Mouse (Mus musculus) neural tube, embryonic 12.5 days (tissue): ENCODE results near the gene Fgfr2. TPM values are rescaled to one million over a fixed set of nuclear protein-coding genes. Genes with fewer than 3 reads are reported as not detected.

ENCODE experiments used
- ATAC-seq: fragments of 200-750 bp; cut with Nextera tagmentation; 2 replicates; pipeline ENCODE4 v1.8.0; 2017; ENCODE audit warnings: low read depth, mild to moderate bottlenecking, moderate TSS enrichment, moderate library complexity; ENCODE audit not compliant: low FRiP score
- H3K27ac ChIP-seq: fragments of 300-500 bp; sonication (generic); 2 replicates; pipeline ENCODE4 v1.5.1; 2016
- H3K27me3 ChIP-seq: fragments of 300-500 bp; sonication (generic); replicated peaks from 2 replicates; pipeline ENCODE4 v1.6.1; 2016; ENCODE audit warnings: mild to moderate bottlenecking
- H3K36me3 ChIP-seq: fragments of 300-500 bp; sonication (generic); 2 replicates; pipeline ENCODE4 v1.6.1; 2016; ENCODE audit warnings: mild to moderate bottlenecking
- H3K4me1 ChIP-seq: fragments of 300-500 bp; sonication (generic); 2 replicates; pipeline ENCODE4 v1.6.1; 2016
- H3K4me2 ChIP-seq: fragments of 300-500 bp; sonication (generic); replicated peaks from 2 replicates; pipeline ENCODE4 v1.6.1; 2016; ENCODE audit warnings: mild to moderate bottlenecking
- H3K4me3 ChIP-seq: fragments of 300-500 bp; sonication (generic); 2 replicates; pipeline ENCODE4 v1.5.1; 2016
- H3K9ac ChIP-seq: fragments of 300-500 bp; sonication (generic); 2 replicates; pipeline ENCODE4 v1.6.1; 2016; ENCODE audit warnings: mild to moderate bottlenecking
- H3K9me3 ChIP-seq: fragments of 300-500 bp; sonication (generic); 2 replicates; pipeline ENCODE4 v1.6.1; 2016; ENCODE audit warnings: mild to moderate bottlenecking
- WGBS: fragments of 180-500 bp; shearing (Covaris S2); methylation state at CpG from one replicate; pipeline ENCODE4 v1.1.7; 2016; 5-methylcytosine and 5-hydroxymethylcytosine counted together
- polyA plus RNA-seq: library from polyadenylated mRNA; unstranded; fragments of >200 nt; fragmentation: Nextera tagmentation; extraction: Ambion mirVana; gene quantifications from 2 replicates; pipeline ENCODE4 v1.2.1, GENCODE M21; 2016

Fgfr2 gene
- polyA plus RNA-seq, 1 experiment from 2014 or later: 65.0 TPM

- Histone ChIP-seq H3K9ac (no peak overlapping the region), H3K36me3 (peaks cover 40% of the 10 kb centered on the region), H3K4me2 (no peak overlapping the region), H3K4me1 (peaks cover 53% of the 10 kb centered on the region), H3K27ac (peak overlapping the region; percentile 72), H3K4me3 (no peak overlapping the region), H3K9me3 (no peaks in the 10 kb centered on the region), H3K27me3 (no peaks in the 10 kb centered on the region)
- peak; percentile 87 for ATAC-seq
- 15% methylated on average over 6 of the region's 6 CpGs for WGBS
Observed at GRCm38 (mm10) chr7:132263186-132263585, 860.0 kb downstream of the Fgfr2 start.

GRCm38 (mm10) chr7:132262696-132263095, 860.5 kb downstream of the Fgfr2 start:
- H3K36me3 ChIP-seq: peaks cover 38% of the 10 kb centered on the region
- WGBS: 10% methylated on average over 6 of the region's 6 CpGs
- peaks cover 58% of the 10 kb centered on the region for H3K4me1 ChIP-seq

GRCm38 (mm10) chr7:132261885-132262284, 861.3 kb downstream of the Fgfr2 start:
- Histone ChIP-seq H3K4me1 (peaks cover 60% of the 10 kb centered on the region), H3K4me2 (no peak overlapping the region), H3K36me3 (peaks cover 33% of the 10 kb centered on the region), H3K9me3 (no peaks in the 10 kb centered on the region), H3K9ac (no peak overlapping the region), H3K4me3 (no peak overlapping the region), H3K27ac (no peak overlapping the region), H3K27me3 (no peaks in the 10 kb centered on the region)
- WGBS: 62% methylated on average over 3 of the region's 3 CpGs
- ATAC-seq: no peak

More at GRCm38 (mm10) chr7:132262696-132263095, 860.5 kb downstream of the Fgfr2 start:
- H3K27me3 ChIP-seq: no peaks in the 10 kb centered on the region
- peak; percentile 76 for ATAC-seq
- no peaks in the 10 kb centered on the region for H3K9me3 ChIP-seq
- H3K4me3 ChIP-seq: no peak overlapping the region
- no peak overlapping the region for H3K4me2 ChIP-seq
- H3K9ac ChIP-seq: no peak overlapping the region
- peak overlapping the region; percentile 72 for H3K27ac ChIP-seq

GRCm38 (mm10) chr7:132260632-132261031, 862.5 kb downstream of the Fgfr2 start:
- Histone ChIP-seq H3K27ac (no peak overlapping the region), H3K36me3 (peaks cover 26% of the 10 kb centered on the region; the same call in 1 of the 2 replicates), H3K9me3 (no peaks in the 10 kb centered on the region), H3K9ac (no peak overlapping the region), H3K4me1 (peaks cover 60% of the 10 kb centered on the region), H3K4me3 (no peak overlapping the region), H3K4me2 (no peak overlapping the region), H3K27me3 (no peaks in the 10 kb centered on the region)
- WGBS: 76% methylated on average over 5 of the region's 5 CpGs
- ATAC-seq: no peak

GRCm38 (mm10) chr7:132258817-132259216, 864.3 kb downstream of the Fgfr2 start:
- Histone ChIP-seq H3K27ac (0 out of 2 replicates have a peak overlapping the region, but pooled peaks have one; percentile 34), H3K4me3 (no peak overlapping the region), H3K4me1 (peaks cover 58% of the 10 kb centered on the region), H3K9me3 (no peaks in the 10 kb centered on the region), H3K4me2 (no peak overlapping the region), H3K9ac (no peak overlapping the region), H3K36me3 (peaks cover 17% of the 10 kb centered on the region; the same call in 1 of the 2 replicates), H3K27me3 (no peaks in the 10 kb centered on the region)
- ATAC-seq: no peak
- WGBS: 45% methylated on average over 7 of the region's 7 CpGs

- WGBS: 48% methylated on average over 5 of the region's 5 CpGs
- no peak overlapping the region for H3K27ac ChIP-seq
- no peak for ATAC-seq
Observed at GRCm38 (mm10) chr7:132258216-132258615, 864.9 kb downstream of the Fgfr2 start.

GRCm38 (mm10) chr7:132253513-132253912, 869.6 kb downstream of the Fgfr2 start:
- Histone ChIP-seq H3K4me1 (peaks cover 31% of the 10 kb centered on the region), H3K36me3 (peaks cover 5% of the 10 kb centered on the region; the same call in 1 of the 2 replicates), H3K4me3 (no peak overlapping the region), H3K9me3 (no peaks in the 10 kb centered on the region), H3K27me3 (no peaks in the 10 kb centered on the region), H3K9ac (no peak overlapping the region), H3K27ac (no peak overlapping the region), H3K4me2 (no peak overlapping the region)
- WGBS: 90% methylated on average over 5 of the region's 5 CpGs
- ATAC-seq: no peak

More at GRCm38 (mm10) chr7:132258216-132258615, 864.9 kb downstream of the Fgfr2 start:
- H3K9me3 ChIP-seq: no peaks in the 10 kb centered on the region
- no peak overlapping the region for H3K4me2 ChIP-seq
- peaks cover 17% of the 10 kb centered on the region; the same call in 1 of the 2 replicates for H3K36me3 ChIP-seq
- no peak overlapping the region for H3K9ac ChIP-seq
- no peaks in the 10 kb centered on the region for H3K27me3 ChIP-seq
- H3K4me1 ChIP-seq: peaks cover 52% of the 10 kb centered on the region
- H3K4me3 ChIP-seq: no peak overlapping the region

- Histone ChIP-seq H3K4me1 (peaks cover 31% of the 10 kb centered on the region), H3K27ac (no peak overlapping the region), H3K9me3 (no peaks in the 10 kb centered on the region), H3K36me3 (peaks cover 5% of the 10 kb centered on the region; the same call in 1 of the 2 replicates), H3K27me3 (no peaks in the 10 kb centered on the region), H3K4me3 (no peak overlapping the region), H3K9ac (no peak overlapping the region), H3K4me2 (no peak overlapping the region)
- WGBS: 92% methylated on average over 4 of the region's 4 CpGs
- no peak for ATAC-seq
Observed at GRCm38 (mm10) chr7:132253078-132253477, 870.1 kb downstream of the Fgfr2 start.

GRCm38 (mm10) chr7:132249563-132250119, 873.5 kb downstream of the Fgfr2 start:
- Histone ChIP-seq H3K4me3 (no peak overlapping the region), H3K9me3 (no peaks in the 10 kb centered on the region), H3K36me3 (peaks cover 13% of the 10 kb centered on the region), H3K27ac (no peak overlapping the region), H3K4me1 (peaks cover 40% of the 10 kb centered on the region), H3K27me3 (no peaks in the 10 kb centered on the region), H3K9ac (no peak overlapping the region), H3K4me2 (no peak overlapping the region)
- whole genome bisulfite sequencing: 64% methylated on average over 10 of the region's 10 CpGs
- ATAC-seq: no peak

- peak; percentile 97 for ATAC-seq
- Histone ChIP-seq H3K4me1 (peaks cover 38% of the 10 kb centered on the region), H3K9ac (0 out of 2 replicates have a peak overlapping the region, but pooled peaks have one; percentile 21), H3K9me3 (no peaks in the 10 kb centered on the region), H3K4me2 (peak overlapping the region; percentile 12), H3K27me3 (no peaks in the 10 kb centered on the region), H3K27ac (peak overlapping the region; percentile 81), H3K4me3 (no peak overlapping the region), H3K36me3 (peaks cover 32% of the 10 kb centered on the region)
- 4% methylated on average over 11 of the region's 11 CpGs for WGBS
Observed at GRCm38 (mm10) chr7:132247567-132247966, 875.6 kb downstream of the Fgfr2 start.

GRCm38 (mm10) chr7:132247091-132247490, 876.1 kb downstream of the Fgfr2 start:
- H3K9ac ChIP-seq: no peak overlapping the region
- 37% methylated on average over 5 of the region's 5 CpGs for WGBS
- no peaks in the 10 kb centered on the region for H3K9me3 ChIP-seq
- peak overlapping the region; percentile 12 for H3K4me2 ChIP-seq
- 0 out of 2 replicates have a peak, but pooled peaks have one; percentile 11 for ATAC-seq
- H3K27ac ChIP-seq: peak overlapping the region; percentile 81
- H3K27me3 ChIP-seq: no peaks in the 10 kb centered on the region
- no peak overlapping the region for H3K4me3 ChIP-seq
- H3K36me3 ChIP-seq: peaks cover 36% of the 10 kb centered on the region
- peaks cover 38% of the 10 kb centered on the region for H3K4me1 ChIP-seq

GRCm38 (mm10) chr7:132245730-132246129, 877.4 kb downstream of the Fgfr2 start:
- WGBS: 84% methylated on average over 6 of the region's 6 CpGs
- Histone ChIP-seq H3K27ac (no peak overlapping the region), H3K4me1 (peaks cover 38% of the 10 kb centered on the region), H3K4me2 (no peak overlapping the region), H3K4me3 (no peak overlapping the region), H3K27me3 (no peaks in the 10 kb centered on the region), H3K9me3 (no peaks in the 10 kb centered on the region), H3K36me3 (peaks cover 49% of the 10 kb centered on the region), H3K9ac (0 out of 2 replicates have a peak overlapping the region, but pooled peaks have one; percentile 8)
- no peak for ATAC-seq

GRCm38 (mm10) chr7:132244637-132245036, 878.5 kb downstream of the Fgfr2 start:
- WGBS: 93% methylated on average over 14 of the region's 14 CpGs
- Histone ChIP-seq H3K4me2 (no peak overlapping the region), H3K4me1 (peaks cover 34% of the 10 kb centered on the region), H3K9me3 (no peaks in the 10 kb centered on the region), H3K36me3 (peaks cover 55% of the 10 kb centered on the region), H3K4me3 (no peak overlapping the region), H3K9ac (no peak overlapping the region), H3K27me3 (no peaks in the 10 kb centered on the region), H3K27ac (no peak overlapping the region)
- no peak for ATAC-seq
